Mouse (Mus musculus) left cerebral cortex, adult 18-20 months (tissue): ENCODE measurements around the gene Ift140. TPM values are rescaled to one million over a fixed set of nuclear protein-coding genes. Genes with fewer than 3 reads are reported as not detected.

Source experiments
- DNase-seq, 2 experiments: peaks; one replicate each; pipeline ENCODE4 v3.0.0; 2021 to 2022; ENCODE audit warnings: low spot score in 2 of 2, mixed read lengths in 1 of 2
- total RNA-seq, 2 experiments: library from RNA; stranded (reverse); gene quantifications; 2 replicates each; pipeline ENCODE4 v1.2.3; 2021

Gene Ift140
- total RNA-seq, 2 experiments from 2014 or later, result 20.1 to 20.9 TPM

- no peak for DNase-seq
These were observed 52.8 kb downstream of the Ift140 start for GRCm38 (mm10) chr17:25068690-25069089.

- DNase-seq, result peak; percentile 23 to 35
These were observed 61.0 kb downstream of the Ift140 start for GRCm38 (mm10) chr17:25076906-25077305.

GRCm38 (mm10) chr17:25077771-25078372, 62.0 kb downstream of the Ift140 start:
- DNase-seq, result peak in 1 of 2 experiments; percentile 28

GRCm38 (mm10) chr17:25080210-25080609, 64.3 kb downstream of the Ift140 start:
- DNase-seq, result no peak

- DNase-seq, result peak in 1 of 2 experiments; percentile 27
These were observed 65.1 kb downstream of the Ift140 start for GRCm38 (mm10) chr17:25080960-25081381.

- peak in 1 of 2 experiments; percentile 31 for DNase-seq
These were observed 66.4 kb downstream of the Ift140 start for GRCm38 (mm10) chr17:25082081-25082847.

- no peak for DNase-seq
These were observed 67.0 kb downstream of the Ift140 start for GRCm38 (mm10) chr17:25082887-25083286.

GRCm38 (mm10) chr17:25083444-25083931, 67.6 kb downstream of the Ift140 start, which contains the start of gene Tmem204:
Gene Tmem204 (minus strand): TSS chr17:25083591.
- DNase-seq, result no peak

- DNase-seq, result no peak
These were observed 69.0 kb downstream of the Ift140 start for GRCm38 (mm10) chr17:25084835-25085385.

- no peak for DNase-seq
These were observed 70.8 kb downstream of the Ift140 start for GRCm38 (mm10) chr17:25086724-25087123.

- no peak for DNase-seq
These were observed 73.3 kb downstream of the Ift140 start for GRCm38 (mm10) chr17:25089158-25089557.

GRCm38 (mm10) chr17:25090450-25090849, 74.6 kb downstream of the Ift140 start:
- DNase-seq, result no peak

- DNase-seq, result no peak
These were observed 80.3 kb downstream of the Ift140 start for GRCm38 (mm10) chr17:25096221-25096620.

GRCm38 (mm10) chr17:25100052-25100451, 84.2 kb downstream of the Ift140 start:
- DNase-seq, result no peak

GRCm38 (mm10) chr17:25101338-25101737, 85.5 kb downstream of the Ift140 start:
- DNase-seq, result no peak

GRCm38 (mm10) chr17:25107786-25108185, 91.9 kb downstream of the Ift140 start:
- no peak for DNase-seq

- no peak for DNase-seq
These were observed 93.7 kb downstream of the Ift140 start for GRCm38 (mm10) chr17:25109578-25109977.

- no peak for DNase-seq
These were observed 94.7 kb downstream of the Ift140 start for GRCm38 (mm10) chr17:25110590-25110989.

GRCm38 (mm10) chr17:25111220-25111619, 95.3 kb downstream of the Ift140 start:
- no peak for DNase-seq

- peak; percentile 39 to 41 for DNase-seq
These were observed 96.0 kb downstream of the Ift140 start for GRCm38 (mm10) chr17:25111739-25112422.

GRCm38 (mm10) chr17:25112423-25112810, 96.5 kb downstream of the Ift140 start:
- no peak for DNase-seq
